Mouse (Mus musculus) CD8-positive naive resting alpha-beta T cell, adult 2 months (primary cell): Measurements from ENCODE around the gene Plekhg3.

Source experiments
- DNase-seq, 2 experiments: peaks; one replicate each; pipeline ENCODE4 v3.0.0; 2022; ENCODE audit warnings: low read depth in 2 of 2, low spot score in 2 of 2

The Plekhg3 gene

GRCm38 (mm10) chr12:76618175-76618574 is 87.5 kb downstream of the Plekhg3 start:
- no peak for DNase-seq

- no peak for DNase-seq
Measured at GRCm38 (mm10) chr12:76619847-76620246, 89.2 kb downstream of the Plekhg3 start.

GRCm38 (mm10) chr12:76623374-76623773 is 92.7 kb downstream of the Plekhg3 start:
- DNase-seq = no peak
